Mouse (Mus musculus): ENCODE results near the gene Orc4.
A peak's percentile ranks its signal among the peaks of the same experiment; 100 is the strongest.
"Not testable (repeated sequence)": the region's sequence is repeated elsewhere in the genome, so short reads cannot be mapped to it uniquely, and the experiment has no call there.

Orc4 gene

GRCm38 (mm10) chr2:48950252-48950315 is at the start of gene Orc4:
TSS of gene Orc4 (minus strand) at chr2:48950277.
- DNase-seq (ENCODE audit: low spot score): no peak

- no peak for DNase-seq (ENCODE audit: low spot score)
These were observed 40.2 kb upstream of the Orc4 start for GRCm38 (mm10) chr2:48990322-48990721.

GRCm38 (mm10) chr2:48978920-48979319 is 28.8 kb upstream of the Orc4 start:
- no peak for DNase-seq (ENCODE audit: low spot score)

- DNase-seq (ENCODE audit: low spot score): no peak
These were observed 6.5 kb upstream of the Orc4 start for GRCm38 (mm10) chr2:48956591-48956990.

GRCm38 (mm10) chr2:48950316-48950880 is 321 bp upstream of the Orc4 start:
- DNase-seq (ENCODE audit: low spot score): peak; percentile 1

GRCm38 (mm10) chr2:48949743-48950251 is 280 bp downstream of the Orc4 start:
- peak; percentile 23 for DNase-seq (ENCODE audit: low spot score)

- peak; percentile 94 for DNase-seq (ENCODE audit: low spot score)
These were observed 1.1 kb downstream of the Orc4 start, which contains the start of gene Mbd5 for GRCm38 (mm10) chr2:48948841-48949584. TSS of gene Mbd5 (plus strand) at chr2:48949508.

GRCm38 (mm10) chr2:48947761-48948160 is 2.3 kb downstream of the Orc4 start:
- DNase-seq (ENCODE audit: low spot score): no peak

GRCm38 (mm10) chr2:48935058-48935457 is 15.0 kb downstream of the Orc4 start:
- no peak for DNase-seq (ENCODE audit: low spot score)

GRCm38 (mm10) chr2:48915832-48916231 is 34.2 kb downstream of the Orc4 start:
- DNase-seq (ENCODE audit: low spot score): no peak

- DNase-seq (ENCODE audit: low spot score): no peak
These were observed 35.9 kb downstream of the Orc4 start for GRCm38 (mm10) chr2:48914185-48914584.

GRCm38 (mm10) chr2:48908866-48909265 is 41.2 kb downstream of the Orc4 start:
- DNase-seq (ENCODE audit: low spot score): no peak

GRCm38 (mm10) chr2:48895186-48895585 is 54.9 kb downstream of the Orc4 start:
- DNase-seq (ENCODE audit: low spot score): no peak

- DNase-seq (ENCODE audit: low spot score): peak; percentile 64
These were observed 64.1 kb downstream of the Orc4 start for GRCm38 (mm10) chr2:48885945-48886344.

GRCm38 (mm10) chr2:48868199-48868913 is 81.7 kb downstream of the Orc4 start:
- no peak for DNase-seq (ENCODE audit: low spot score)

GRCm38 (mm10) chr2:48865596-48865995 is 84.5 kb downstream of the Orc4 start:
- not testable (repeated sequence) for DNase-seq (ENCODE audit: low spot score)

Data from ovary, postnatal 14 days (tissue).